Mouse (Mus musculus) inflammation-experienced regulatory T-cells, adult 6 months (primary cell): ENCODE measurements around the gene Pik3r5. TPM values are rescaled to one million over a fixed set of nuclear protein-coding genes. Genes with fewer than 3 reads are reported as not detected.

Source experiments
- ATAC-seq: one replicate; pipeline ENCODE4 v1.8.0; 2017
- polyA plus RNA-seq, 3 experiments: library from polyadenylated mRNA; unstranded; fragments of 100-300 nt; shearing (Covaris generic); gene quantifications; one replicate each; pipeline ENCODE4 v1.2.1; 2017

Gene Pik3r5
- polyA plus RNA-seq, 3 experiments from 2014 or later = 18.4 to 24.9 (median 20.6) TPM

DNA sequence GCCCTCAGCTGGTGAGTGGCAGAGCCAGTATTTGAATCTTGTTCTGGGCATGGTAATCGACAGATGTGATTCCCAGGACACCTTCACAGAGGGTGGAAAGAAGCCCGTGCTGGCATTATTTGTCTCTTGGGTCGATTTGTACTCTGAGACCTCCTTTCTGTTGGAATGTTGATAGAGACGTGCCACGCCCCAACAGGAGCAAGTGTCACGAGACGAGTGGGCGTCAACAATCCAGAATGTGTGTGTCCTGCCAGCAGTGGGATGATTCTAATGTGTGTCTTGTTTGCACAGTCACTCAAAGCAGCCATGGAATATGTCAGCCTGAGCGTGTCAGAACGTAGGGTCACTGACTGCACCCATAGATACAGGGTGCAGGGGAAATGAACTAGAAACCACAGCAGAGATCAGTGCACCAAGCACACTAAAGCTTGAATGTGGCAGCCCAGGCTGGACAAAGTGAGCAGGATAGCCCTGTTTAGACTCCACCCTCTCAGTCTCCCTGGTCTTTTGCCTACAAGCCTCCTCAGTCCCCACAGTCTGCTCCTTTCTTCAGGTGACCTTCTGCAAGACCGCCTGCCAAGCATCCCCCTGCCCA, 100.1 kb downstream of the Pik3r5 start:
- ATAC-seq = no peak

DNA sequence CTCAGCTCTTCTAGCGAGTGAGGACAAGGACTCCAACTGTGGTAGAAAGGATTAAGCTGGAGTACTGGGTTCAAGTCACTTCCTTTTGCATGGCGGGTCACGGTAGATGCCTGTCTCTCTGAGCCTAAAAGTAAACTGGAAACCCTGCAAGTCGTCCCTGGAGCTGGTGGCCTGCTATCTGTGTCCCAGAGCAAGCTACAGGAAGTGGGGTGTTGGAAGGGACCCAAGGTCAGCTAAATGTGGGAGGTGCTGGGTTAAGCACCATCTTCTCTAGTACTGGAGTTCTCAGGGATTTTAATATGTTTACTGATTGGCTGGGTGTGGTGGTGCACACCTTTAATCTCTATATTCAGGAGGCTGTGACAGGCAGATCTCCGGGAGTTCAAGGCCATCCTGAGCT, 100.9 kb downstream of the Pik3r5 start:
- no peak for ATAC-seq

DNA sequence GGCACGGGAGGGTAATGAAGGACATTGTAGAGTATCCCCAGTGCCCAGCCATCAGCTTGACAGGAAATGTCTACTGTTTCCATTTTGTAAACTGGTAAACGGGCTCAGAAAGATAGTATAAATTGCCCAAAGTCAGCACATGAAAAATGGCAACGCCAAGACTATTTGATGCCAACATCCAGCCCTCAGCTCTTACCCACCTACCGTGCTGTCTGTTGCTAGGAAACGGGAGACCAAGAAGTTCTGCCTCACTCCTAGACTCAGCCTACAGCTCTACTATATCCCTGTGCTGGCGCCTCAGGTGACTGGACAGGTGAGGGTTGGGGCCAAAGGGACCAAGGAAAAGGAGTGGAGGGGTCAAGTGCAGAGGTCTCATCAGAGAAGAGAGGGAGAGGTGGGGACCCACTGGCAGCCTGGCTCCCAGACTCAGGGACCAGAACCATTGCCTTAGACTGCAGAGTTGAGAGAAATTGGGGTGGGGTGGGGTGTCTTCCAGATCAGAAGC, 102.1 kb downstream of the Pik3r5 start:
- ATAC-seq = no peak

DNA sequence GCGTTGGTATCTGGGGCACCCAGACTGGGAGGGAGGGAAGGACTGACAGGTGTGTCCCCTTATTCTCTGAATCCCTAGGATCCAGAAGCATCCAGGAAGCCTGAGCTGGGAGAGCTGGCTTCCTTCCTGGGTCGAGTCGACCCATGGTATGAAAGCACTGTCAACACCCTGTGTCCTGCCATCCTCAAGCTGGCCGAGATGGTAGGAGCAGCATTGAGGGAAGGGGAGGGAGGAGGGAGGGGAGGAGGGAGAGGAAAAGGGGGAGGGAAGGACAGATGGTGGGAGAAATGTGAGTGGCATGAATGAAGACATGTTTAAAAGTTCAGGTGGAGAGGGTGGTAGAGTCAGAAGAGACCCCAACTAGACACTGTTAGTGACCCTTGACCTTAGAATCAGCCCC, 104.1 kb downstream of the Pik3r5 start:
- ATAC-seq = no peak

DNA sequence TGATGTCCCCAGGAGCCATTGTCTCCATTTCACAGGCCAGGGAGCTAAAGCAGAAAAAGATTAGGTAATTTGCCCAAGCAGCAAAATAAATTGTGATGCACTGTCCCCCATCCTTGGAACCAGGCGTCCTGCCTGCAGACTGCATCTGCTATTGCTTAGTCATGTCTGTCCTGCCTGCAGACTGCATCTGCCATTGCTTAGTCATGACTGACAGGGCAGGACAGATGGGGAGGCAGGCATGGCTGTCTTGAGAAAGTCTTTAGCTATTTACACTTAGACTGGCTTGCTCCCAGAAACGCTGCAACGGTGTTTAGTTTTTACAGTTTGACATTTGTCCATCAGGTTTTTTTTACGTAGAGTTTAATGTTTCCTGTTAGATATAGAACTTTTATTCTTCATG, 104.5 kb downstream of the Pik3r5 start:
- ATAC-seq = no peak

GRCm38 (mm10) chr11:68539621-68540020, 107.7 kb downstream of the Pik3r5 start:
- ATAC-seq = no peak

DNA sequence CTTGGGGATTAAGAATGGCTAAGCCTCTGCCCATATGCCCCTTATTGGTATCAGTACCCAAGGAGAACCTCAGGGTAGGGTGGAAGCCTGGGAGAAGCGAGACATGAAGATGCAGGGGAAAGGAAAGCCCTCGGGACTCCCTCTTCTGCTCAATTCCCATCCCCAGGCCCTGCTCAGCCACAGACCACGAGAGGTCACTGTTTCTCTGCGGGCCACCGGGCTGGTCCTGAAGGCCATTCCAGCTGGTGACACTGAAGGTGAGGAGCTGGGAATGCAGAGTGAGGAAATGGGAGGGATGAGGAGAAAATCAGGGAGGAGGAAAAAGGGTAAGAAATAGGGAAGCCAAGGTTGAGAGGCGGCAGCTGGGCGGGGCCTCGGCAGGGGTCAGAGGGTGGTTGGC, 112.6 kb downstream of the Pik3r5 start:
- ATAC-seq = no peak

DNA sequence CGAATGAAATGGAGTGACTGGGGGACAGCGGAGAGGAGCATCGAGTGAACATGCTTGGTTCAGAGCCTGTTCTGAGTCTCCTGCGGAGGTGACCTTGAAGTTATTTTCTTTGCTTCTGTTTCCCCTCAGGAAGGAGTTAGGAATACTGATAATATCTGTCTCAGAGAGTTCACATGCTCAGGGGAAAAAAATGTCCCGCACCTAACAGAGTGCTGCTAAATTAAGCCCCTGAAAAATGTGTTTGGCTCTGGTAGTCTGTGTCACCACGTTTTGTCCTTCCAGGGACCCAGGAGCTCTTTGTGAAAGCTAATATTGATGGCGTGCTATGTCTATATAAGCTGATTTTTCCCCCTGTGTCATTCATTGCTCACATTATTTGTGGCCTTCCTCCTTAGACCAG, 113.3 kb downstream of the Pik3r5 start:
- no peak for ATAC-seq

DNA sequence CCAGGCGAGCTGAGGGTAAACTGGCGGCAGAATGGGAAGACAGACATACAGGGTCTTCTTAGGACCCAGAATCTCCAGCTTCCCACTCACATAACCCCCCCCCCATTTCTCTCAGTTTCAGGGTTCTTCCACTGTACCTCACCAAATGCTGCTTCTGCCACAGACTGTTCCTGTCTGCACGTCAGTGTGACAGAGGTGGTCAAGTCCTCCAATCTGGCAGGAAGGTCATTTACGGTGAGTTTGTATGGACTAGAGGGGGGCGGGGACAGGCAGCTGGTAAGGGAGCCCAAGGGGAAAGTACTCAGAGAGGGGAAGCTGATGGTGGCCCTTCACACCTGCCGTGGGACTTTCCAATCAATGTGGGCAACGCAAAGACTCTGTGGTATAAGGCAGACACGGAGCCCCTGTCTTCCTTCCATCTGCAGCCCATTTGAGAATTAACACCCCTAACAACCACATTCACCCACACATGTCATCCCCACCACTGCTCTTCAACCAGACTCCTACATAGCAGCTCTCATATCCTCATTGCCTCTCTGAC, 113.8 kb downstream of the Pik3r5 start:
- no peak for ATAC-seq

Other genes starting within 250 kb of the Pik3r5 start
- gene Ntn1, start 31.3 kb upstream of the Pik3r5 start, polyA plus RNA-seq = under 1 TPM; 0.13 to 0.31 (median 0.18) TPM
- gene Pik3r6, start 70.9 kb downstream of the Pik3r5 start, polyA plus RNA-seq = not detected
- gene Mfsd6l, start 124.1 kb downstream of the Pik3r5 start, polyA plus RNA-seq = not detected
- not detected for gene Ccdc42, start 154.9 kb downstream of the Pik3r5 start, polyA plus RNA-seq